Mouse (Mus musculus) left cerebral cortex, adult 18-20 months (tissue): ENCODE measurements around the gene Rhox8. TPM values are rescaled to one million over a fixed set of nuclear protein-coding genes. Genes with fewer than 3 reads are reported as not detected.
"Not testable (repeated sequence)": the region's sequence is repeated elsewhere in the genome, so short reads cannot be mapped to it uniquely, and the experiment has no call there.

ENCODE experiments used
- DNase-seq, 2 experiments: peaks; one replicate each; pipeline ENCODE4 v3.0.0; 2021 to 2022; ENCODE audit warnings: low spot score in 2 of 2, mixed read lengths in 1 of 2
- long read RNA-seq, 2 experiments: library from polyadenylated mRNA; stranded (forward); transcript quantifications; one replicate each; pipeline ENCODE4 v2.0.0; 2021
- total RNA-seq, 2 experiments: library from RNA; stranded (reverse); gene quantifications; 2 replicates each; pipeline ENCODE4 v1.2.3; 2021

Gene Rhox8
- not detected for total RNA-seq
- long read RNA-seq, experiment 1, result 0 reads
- long read RNA-seq, experiment 2, result 0 reads

- DNase-seq, result no peak
These were observed at the start of gene Rhox8 for GRCm38 (mm10) chrX:37878844-37879243. Gene Rhox8, minus strand, starts transcription at chrX:37878944.

GRCm38 (mm10) chrX:37916311-37916710 is 37.6 kb upstream of the Rhox8 start:
- no peak for DNase-seq

GRCm38 (mm10) chrX:37908581-37908980 is 29.8 kb upstream of the Rhox8 start:
- DNase-seq, result no peak

- DNase-seq, result no peak
These were observed 25.0 kb upstream of the Rhox8 start for GRCm38 (mm10) chrX:37903727-37904126.

DNA sequence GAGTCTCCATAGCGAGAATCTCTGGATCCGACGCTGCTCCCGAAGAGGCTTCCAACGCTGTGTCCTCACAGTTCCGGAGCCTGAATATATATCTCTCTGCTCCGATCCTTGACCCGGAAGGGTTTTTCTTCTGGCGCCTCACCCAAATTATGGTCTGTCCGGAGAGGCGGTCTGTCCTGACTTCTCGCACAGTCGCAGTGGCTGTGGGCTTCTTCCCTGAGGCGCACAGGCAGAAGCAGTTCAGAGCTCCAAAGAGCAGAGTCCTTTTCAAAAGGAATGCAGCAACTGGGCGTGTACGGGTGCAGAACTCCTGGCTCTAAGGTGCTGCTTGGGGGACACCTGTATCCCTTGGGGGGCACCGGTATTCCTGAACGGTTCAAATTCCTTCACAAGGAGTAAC is 22.9 kb upstream of the Rhox8 start, which contains the start of gene Rhox9:
Rhox9 (minus strand) TSS at position 101 of the 400 bp plus-strand sequence.
- not testable (repeated sequence) for DNase-seq

GRCm38 (mm10) chrX:37897132-37897531 is 18.4 kb upstream of the Rhox8 start, which contains the start of gene Rhox7b:
Gene Rhox7b, minus strand, starts transcription at chrX:37897232.
- not testable (repeated sequence) for DNase-seq

- DNase-seq, result no peak
These were observed 7.1 kb downstream of the Rhox8 start for GRCm38 (mm10) chrX:37871641-37872040.

DNA sequence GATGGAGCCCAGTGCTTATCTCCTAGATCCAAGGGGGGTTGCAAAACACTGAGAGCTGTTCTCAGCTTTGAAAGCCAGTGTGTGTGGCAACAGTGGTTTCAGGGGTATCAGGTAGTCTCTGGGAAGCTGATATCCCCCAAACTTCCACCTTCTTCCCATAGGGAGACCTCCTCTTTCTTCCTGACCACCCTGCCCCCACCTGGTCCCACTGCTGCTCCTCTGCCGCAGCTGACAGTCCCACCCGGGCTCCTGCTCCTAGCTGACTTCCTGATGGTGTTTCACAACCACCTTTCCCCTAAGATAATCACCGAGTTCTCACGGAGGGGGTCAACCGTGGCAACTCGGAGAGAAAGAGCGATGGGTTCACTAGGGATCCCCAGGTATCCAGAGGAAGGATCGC is 47.4 kb downstream of the Rhox8 start, which contains the start of gene Rhox7a:
Rhox7a (plus strand) TSS at position 301 of the 400 bp plus-strand sequence.
- DNase-seq, result not testable (repeated sequence)

- DNase-seq, result not testable (repeated sequence)
These were observed 52.1 kb downstream of the Rhox8 start, which contains the start of gene Rhox6 for GRCm38 (mm10) chrX:37826610-37827009. Gene Rhox6, plus strand, starts transcription at chrX:37826910.

Other genes starting within 250 kb of the Rhox8 start
- not detected for gene Rhox2g, start 235.5 kb downstream of the Rhox8 start, total RNA-seq
- gene Rhox4g, start 227.6 kb downstream of the Rhox8 start, total RNA-seq, result not detected
- not detected for gene Rhox3h, start 210.2 kb downstream of the Rhox8 start, total RNA-seq
- gene Rhox2h, start 205.7 kb downstream of the Rhox8 start, total RNA-seq, result not detected
- gene Rhox5, start 74.1 kb downstream of the Rhox8 start, total RNA-seq, result not detected
- gene Rhox6, start 52.0 kb downstream of the Rhox8 start, total RNA-seq, result not detected
- not detected for gene Rhox7a, start 47.3 kb downstream of the Rhox8 start, total RNA-seq
- gene Rhox7b, start 18.3 kb upstream of the Rhox8 start, total RNA-seq, result not detected
- gene Rhox9, start 22.8 kb upstream of the Rhox8 start, total RNA-seq, result not detected
- not detected for gene Btg1-ps1, start 139.9 kb upstream of the Rhox8 start, total RNA-seq
- gene Btg1-ps2, start 164.2 kb upstream of the Rhox8 start, total RNA-seq, result not detected
- gene Rhox10, start 187.5 kb upstream of the Rhox8 start, total RNA-seq, result not detected
- gene Rhox11, start 206.2 kb upstream of the Rhox8 start, total RNA-seq, result not detected
- gene Rhox12, start 232.0 kb upstream of the Rhox8 start, total RNA-seq, result not detected
- not detected for gene Rhox13, start 242.3 kb upstream of the Rhox8 start, total RNA-seq